Mouse (Mus musculus): ENCODE data around the gene Apobec4. TPM values are rescaled to one million over a fixed set of nuclear protein-coding genes. Genes with fewer than 3 reads are reported as not detected.
"Not testable (repeated sequence)": the region's sequence is repeated elsewhere in the genome, so short reads cannot be mapped to it uniquely, and the experiment has no call there.

The Apobec4 gene
- total RNA-seq, 2 experiments from 2014 or later, result not detected

- intact Hi-C loops (cut with DNase I), result loop anchor here (5.0 kb wide), 1 partner anchor 127 kb away; no protein-coding TSS in a partner anchor
- peak in 1 of 2 experiments; percentile 47 for DNase-seq (ENCODE audit: extremely low spot score in 1 of 2, low spot score in 2 of 2)
Measured at GRCm38 (mm10) chr1:152749276-152749675, 1.1 kb upstream of the Apobec4 start.

- intact Hi-C loops (cut with DNase I), result loop anchor here (10.0 kb wide), 1 partner anchor 357 kb away; no protein-coding TSS in a partner anchor
- DNase-seq (ENCODE audit: extremely low spot score in 1 of 2, low spot score in 2 of 2), result no peak
Measured at GRCm38 (mm10) chr1:152761791-152762190, 11.4 kb downstream of the Apobec4 start.

DNA sequence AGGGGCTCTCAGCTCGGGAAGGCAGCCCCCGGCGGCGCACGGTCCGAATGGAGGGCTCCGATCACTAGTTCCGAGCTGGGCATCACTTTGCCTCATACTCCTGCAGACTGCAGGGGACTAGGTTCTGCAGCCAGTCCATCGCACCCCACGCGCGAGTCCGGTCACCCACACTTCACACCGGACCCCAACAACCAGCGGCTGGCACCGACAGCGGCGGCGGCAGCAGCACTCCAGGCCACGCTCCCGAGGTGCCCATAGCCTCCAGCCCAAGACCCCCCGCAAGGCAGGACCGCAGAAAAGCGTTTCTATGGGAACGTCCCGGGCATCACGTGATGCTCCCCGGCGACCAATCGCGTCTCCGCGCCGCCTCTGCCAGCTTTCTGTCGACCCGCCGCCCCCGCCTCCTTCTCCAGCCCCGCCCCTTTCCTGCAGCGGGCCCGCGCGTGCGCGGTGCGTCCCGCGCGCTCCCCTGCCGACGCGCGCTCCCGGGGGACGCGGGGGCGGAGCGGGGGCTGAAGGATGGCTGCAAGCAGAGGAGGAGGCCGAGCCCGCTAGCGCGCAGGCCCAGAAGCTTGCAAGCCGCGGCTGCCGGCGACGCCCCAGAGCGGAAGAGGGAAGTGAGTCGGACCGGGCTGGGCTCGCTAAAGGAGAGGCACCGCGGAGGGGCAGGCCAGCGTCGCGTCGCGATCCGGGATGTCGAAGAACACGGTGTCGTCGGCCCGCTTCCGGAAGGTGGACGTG is 15.9 kb downstream of the Apobec4 start, which contains the start of the genes Rgl1 and Arpc5:
Gene Rgl1, minus strand, starts transcription at position 320 of the 741 bp plus-strand sequence.
Gene Arpc5, plus strand, starts transcription at position 511 of the 741 bp plus-strand sequence.
- DNase-seq (ENCODE audit: extremely low spot score in 1 of 2, low spot score in 2 of 2), result peak; percentile 96 to 99
- intact Hi-C loops (cut with DNase I), result loop anchor here (5.0 to 10.0 kb wide), 2 partner anchors 244 to 361 kb away; no protein-coding TSS in a partner anchor

DNA sequence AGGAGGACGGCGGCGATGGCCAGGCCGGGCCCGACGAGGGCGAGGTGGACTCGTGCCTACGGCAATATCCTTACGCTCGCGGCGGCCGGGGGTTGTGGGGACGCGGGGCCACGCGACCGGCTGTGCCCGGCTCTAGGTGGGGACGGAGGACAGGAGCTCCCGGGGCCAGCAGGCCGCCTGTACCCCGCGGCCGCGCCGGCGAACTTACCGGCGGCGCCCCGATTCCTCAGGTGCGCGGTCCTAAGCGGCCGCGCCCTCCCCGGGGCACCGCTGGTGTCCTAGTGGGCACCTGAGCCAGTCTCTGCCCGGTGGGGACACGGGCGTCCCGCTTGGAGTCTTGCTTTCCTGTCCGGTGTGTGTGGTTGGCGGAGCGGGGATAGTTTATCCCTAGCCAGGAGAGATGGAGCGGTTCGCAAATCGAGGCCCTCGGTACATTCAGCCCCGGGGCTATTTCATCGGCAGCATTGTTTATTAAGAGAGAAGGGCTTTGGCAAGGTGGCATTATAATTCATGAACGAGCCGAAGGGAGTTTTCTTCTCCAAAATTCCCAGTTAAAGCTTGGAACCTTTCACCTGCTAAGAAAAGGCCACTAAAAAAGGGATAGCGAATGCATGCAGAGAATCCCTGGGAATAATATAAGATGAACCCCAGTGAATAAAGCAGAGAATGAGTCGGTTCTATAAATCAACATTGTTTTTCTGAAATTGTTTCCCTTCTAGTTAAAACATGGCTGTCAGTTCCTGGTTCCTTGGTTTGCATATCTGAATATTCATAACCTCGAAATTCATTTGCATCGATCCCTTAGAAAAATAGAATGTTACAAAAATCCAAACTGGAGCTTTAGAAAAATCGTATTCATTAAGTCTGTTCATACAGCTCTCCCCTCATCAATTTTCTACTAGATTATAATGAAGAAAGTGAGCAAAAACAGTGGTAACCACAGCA is 16.7 kb downstream of the Apobec4 start:
- intact Hi-C loops (cut with DNase I), result loop anchor here (5.0 to 10.0 kb wide), 2 partner anchors 245 to 362 kb away; no protein-coding TSS in a partner anchor
- DNase-seq (ENCODE audit: extremely low spot score in 1 of 2, low spot score in 2 of 2), result no peak

DNA sequence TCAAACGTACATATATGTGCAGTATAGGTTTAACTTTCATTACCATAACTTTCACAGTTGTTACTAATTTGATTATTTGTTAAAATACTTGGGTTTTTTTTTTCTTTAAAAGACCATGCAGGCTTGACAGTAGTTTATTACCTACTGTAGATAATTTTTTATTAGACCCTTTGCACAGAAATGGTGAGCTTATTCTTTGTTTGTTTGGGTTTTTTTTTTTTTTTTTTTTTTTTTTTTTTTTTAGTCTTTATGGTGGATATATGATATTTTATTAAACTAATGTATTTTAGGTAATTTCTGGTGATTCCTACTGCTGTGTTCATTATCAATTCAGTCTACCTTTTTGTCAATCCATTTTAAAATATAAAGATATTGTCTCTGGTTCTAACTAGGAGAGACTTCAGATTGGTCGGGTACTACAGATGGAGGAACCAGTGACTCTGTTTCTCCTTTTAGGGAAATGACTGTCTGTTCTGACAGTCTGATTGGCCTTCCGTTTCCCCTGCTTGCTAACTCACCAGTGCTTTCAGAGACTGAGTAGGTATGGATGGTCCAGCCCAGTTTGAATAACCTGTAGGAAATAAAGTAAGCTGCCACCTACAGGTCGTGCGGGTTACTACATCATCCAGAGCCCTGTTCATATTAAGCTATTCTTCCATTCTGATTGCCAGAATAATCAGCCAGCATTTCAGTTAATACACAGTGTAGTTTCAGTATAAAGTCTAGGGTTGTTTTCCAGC is 17.6 kb downstream of the Apobec4 start:
- intact Hi-C loops (cut with DNase I), result loop anchor here (5.0 to 10.0 kb wide), 2 partner anchors 246 to 363 kb away; no protein-coding TSS in a partner anchor
- DNase-seq (ENCODE audit: extremely low spot score in 1 of 2, low spot score in 2 of 2), result peak; percentile 82 to 84

GRCm38 (mm10) chr1:152771016-152771415 is 20.7 kb downstream of the Apobec4 start:
- no peak for DNase-seq (ENCODE audit: extremely low spot score in 1 of 2, low spot score in 2 of 2)

DNA sequence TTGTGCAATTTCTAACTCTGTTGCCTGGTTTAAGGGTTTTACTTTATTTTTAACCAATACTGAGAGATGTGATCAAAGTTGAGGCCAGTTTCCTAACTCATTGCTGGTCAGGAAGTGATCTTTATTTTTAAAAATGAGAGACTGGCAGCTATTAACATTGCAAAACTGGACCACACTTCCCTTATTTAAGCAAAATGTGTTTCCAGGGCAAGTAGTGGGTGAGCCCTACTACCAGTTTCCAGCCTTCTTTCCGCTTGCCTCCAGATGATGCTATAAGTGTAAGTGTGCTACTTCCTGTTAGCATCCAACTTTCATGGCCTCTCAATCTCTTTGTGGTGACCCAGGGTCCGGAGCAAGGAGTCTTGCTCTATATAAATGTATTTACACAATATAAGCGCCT is 24.2 kb downstream of the Apobec4 start:
- not testable (repeated sequence) for DNase-seq (ENCODE audit: extremely low spot score in 1 of 2, low spot score in 2 of 2)
- intact Hi-C loops (cut with DNase I), result loop anchor here (10.0 kb wide), 1 partner anchor 60 kb away; no protein-coding TSS in a partner anchor

More at GRCm38 (mm10) chr1:152771016-152771415, 20.7 kb downstream of the Apobec4 start:
- intact Hi-C loops (cut with DNase I), result loop anchor here (10.0 kb wide), 1 partner anchor 64 kb away; no protein-coding TSS in a partner anchor

GRCm38 (mm10) chr1:152779071-152779737 is 28.9 kb downstream of the Apobec4 start:
- intact Hi-C loops (cut with DNase I), result loop anchor here (10.0 kb wide), 1 partner anchor 56 kb away; no protein-coding TSS in a partner anchor
- DNase-seq (ENCODE audit: extremely low spot score in 1 of 2, low spot score in 2 of 2), result peak in 1 of 2 experiments; percentile 83

DNA sequence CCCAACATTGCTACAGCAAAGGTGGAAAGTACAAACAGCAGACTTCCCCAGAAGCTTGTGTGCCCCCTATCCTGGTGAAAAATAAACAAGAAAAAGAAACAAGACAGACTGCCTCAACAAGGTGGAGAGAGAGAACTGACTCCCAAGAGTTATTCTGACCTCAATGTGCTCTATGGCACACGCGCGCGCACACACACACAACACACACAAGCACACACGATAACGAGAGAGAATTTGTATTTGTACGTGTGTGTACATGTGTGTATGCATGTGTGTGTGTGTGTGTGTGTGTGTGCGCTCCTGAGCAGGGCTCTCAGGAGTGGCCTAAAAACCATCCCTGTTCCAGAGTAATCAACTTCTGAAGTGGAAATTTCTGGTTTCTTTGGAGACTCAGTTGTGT is 34.3 kb downstream of the Apobec4 start:
- DNase-seq (ENCODE audit: extremely low spot score in 1 of 2, low spot score in 2 of 2), result no peak
- intact Hi-C loops (cut with DNase I), result no loop called here

- DNase-seq (ENCODE audit: extremely low spot score in 1 of 2, low spot score in 2 of 2); intact Hi-C loops (cut with DNase I): not testable (repeated sequence)
Measured at GRCm38 (mm10) chr1:152785446-152785845, 35.1 kb downstream of the Apobec4 start.

- no peak for DNase-seq (ENCODE audit: extremely low spot score in 1 of 2, low spot score in 2 of 2)
- intact Hi-C loops (cut with DNase I), result no loop called here
Measured at GRCm38 (mm10) chr1:152786953-152787352, 36.6 kb downstream of the Apobec4 start.

DNA sequence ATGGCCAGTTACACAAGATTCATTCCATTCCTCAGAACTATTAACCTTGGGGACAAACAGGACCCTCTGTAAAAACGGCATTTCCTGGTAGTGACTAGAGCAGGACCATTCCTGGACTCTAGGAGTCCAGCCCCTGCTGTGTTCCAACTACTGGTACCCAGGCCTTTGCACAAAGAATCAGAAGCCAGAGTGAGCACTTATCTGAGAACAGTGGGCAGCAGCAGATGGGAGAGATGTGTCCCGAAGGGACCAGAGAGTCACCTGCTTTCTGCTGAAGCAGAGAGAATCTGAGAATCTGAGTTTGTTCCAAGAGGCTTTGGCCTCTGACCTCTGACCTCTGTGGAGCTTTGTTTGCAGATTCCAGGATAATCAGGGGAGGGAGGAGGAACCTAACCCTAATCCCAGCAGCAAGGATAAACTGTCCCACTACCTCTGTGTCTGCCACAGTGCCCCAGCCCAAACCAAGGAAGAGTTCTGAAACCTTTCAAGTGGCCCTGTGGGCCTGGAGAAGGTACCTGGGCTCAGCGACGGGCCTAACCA is 37.8 kb downstream of the Apobec4 start:
- intact Hi-C loops (cut with DNase I), result no loop called here
- no peak for DNase-seq (ENCODE audit: extremely low spot score in 1 of 2, low spot score in 2 of 2)

- intact Hi-C loops (cut with DNase I), result no loop called here
- DNase-seq (ENCODE audit: extremely low spot score in 1 of 2, low spot score in 2 of 2), result no peak
Measured at GRCm38 (mm10) chr1:152790254-152790653, 39.9 kb downstream of the Apobec4 start.

GRCm38 (mm10) chr1:152790821-152791220 is 40.5 kb downstream of the Apobec4 start:
- DNase-seq (ENCODE audit: extremely low spot score in 1 of 2, low spot score in 2 of 2), result no peak
- intact Hi-C loops (cut with DNase I), result no loop called here

- intact Hi-C loops (cut with DNase I), result no loop called here
- no peak for DNase-seq (ENCODE audit: extremely low spot score in 1 of 2, low spot score in 2 of 2)
Measured at GRCm38 (mm10) chr1:152791269-152791668, 40.9 kb downstream of the Apobec4 start.

GRCm38 (mm10) chr1:152792736-152793494 is 42.6 kb downstream of the Apobec4 start:
- peak; percentile 40 to 60 for DNase-seq (ENCODE audit: extremely low spot score in 1 of 2, low spot score in 2 of 2)
- intact Hi-C loops (cut with DNase I), result no loop called here
